Mouse (Mus musculus) brain, embryonic 14.5 days (tissue): ENCODE measurements around the gene Ccdc88c. TPM values are rescaled to one million over a fixed set of nuclear protein-coding genes. Genes with fewer than 3 reads are reported as not detected.
A peak's percentile ranks its signal among the peaks of the same experiment; 100 is the strongest.

Experiments
- DNase-seq: peaks from one replicate; pipeline ENCODE4 v3.0.0-alpha.2; 2011; ENCODE audit warnings: low read depth
- CTCF ChIP-seq: fragments of 200-500 bp; IDR thresholded peaks from 2 replicates; pipeline ENCODE4 v1.5.1; 2012; ENCODE audit warnings: inconsistent platforms, mild to moderate bottlenecking, moderate library complexity, borderline replicate concordance; ENCODE audit not compliant: insufficient read depth, insufficient read length; ENCODE audit errors: extremely low read depth
- POLR2A ChIP-seq: fragments of 200-500 bp; IDR thresholded peaks from 2 replicates; pipeline ENCODE4 v1.6.1; 2012; ENCODE audit warnings: mild to moderate bottlenecking, inconsistent platforms, borderline replicate concordance; ENCODE audit not compliant: poor library complexity, insufficient read depth, insufficient read length, severe bottlenecking; ENCODE audit errors: extremely low read depth
- polyA plus RNA-seq: library from polyadenylated mRNA; depleted of rRNA; stranded (reverse); fragments of >200 nt; gene quantifications from 2 replicates; pipeline ENCODE4 v1.2.3, GENCODE M21; 2012; rRNA removed

Gene Ccdc88c
- 24.1 and 31.6 TPM in 2 replicates for polyA plus RNA-seq

DNA sequence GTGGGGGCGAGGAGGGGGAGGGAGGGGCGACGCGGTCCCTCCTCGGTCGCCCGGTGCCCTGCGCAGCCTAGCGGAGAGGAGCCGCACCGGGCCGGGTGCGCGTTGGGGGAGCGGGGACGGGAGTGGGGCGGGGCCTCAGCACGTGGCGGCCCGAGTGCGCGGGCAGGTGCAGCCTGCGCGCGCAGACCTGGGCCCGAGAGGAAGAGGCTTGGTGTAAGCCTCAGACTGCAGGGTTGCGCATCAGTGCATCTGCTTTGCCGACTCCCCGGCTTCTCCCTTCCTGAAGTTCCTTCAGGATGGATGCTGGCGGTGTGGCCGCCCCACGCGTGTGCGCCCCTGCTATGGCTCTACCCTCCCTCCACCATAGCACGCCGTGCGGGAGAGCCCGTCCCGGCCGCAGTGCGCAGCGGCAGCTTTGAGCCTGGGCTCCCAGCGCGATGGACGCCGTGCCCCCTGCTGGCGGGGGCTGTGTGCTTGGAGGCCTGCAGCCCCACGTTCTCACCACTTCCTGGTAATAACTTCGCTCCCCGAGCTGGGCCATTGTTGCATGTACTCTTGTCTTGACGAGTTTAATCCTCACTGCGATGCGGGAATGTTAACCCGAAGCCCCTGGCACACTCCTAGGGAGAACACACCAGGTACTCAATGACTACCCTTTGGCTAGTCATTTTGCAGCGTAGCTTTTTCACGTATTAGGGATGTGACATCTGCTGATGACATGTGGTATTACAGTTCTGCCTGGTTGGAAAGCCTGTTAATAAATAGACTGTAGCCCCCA is at the start of gene Ccdc88c:
Gene Ccdc88c (minus strand): TSS at position 103 of the 778 bp plus-strand sequence.
- DNase-seq = peak; percentile 95
- TF ChIP-seq POLR2A (peak; percentile 5; the same call in 1 of the 2 replicates), CTCF (peak; percentile 62)

DNA sequence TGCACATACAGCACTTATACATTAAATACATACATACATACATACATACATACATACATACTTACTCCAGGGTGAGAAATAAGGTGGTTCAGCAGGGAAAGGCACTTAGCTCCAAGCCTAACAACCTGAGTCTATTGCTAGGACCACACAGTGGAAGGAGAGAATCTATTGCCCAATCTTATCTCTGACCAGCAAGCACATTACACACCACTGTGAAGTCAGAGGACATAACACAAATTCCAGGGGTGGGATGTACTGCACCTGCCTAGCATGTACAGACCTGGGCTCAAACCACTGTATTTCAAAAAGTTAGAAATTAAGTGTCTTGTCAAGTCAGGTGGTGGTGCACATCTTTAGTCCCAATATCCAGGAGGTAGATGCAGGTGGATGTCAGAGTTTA is 49.1 kb upstream of the Ccdc88c start:
- TF ChIP-seq POLR2A (no peak), CTCF (no peak)
- no peak for DNase-seq

DNA sequence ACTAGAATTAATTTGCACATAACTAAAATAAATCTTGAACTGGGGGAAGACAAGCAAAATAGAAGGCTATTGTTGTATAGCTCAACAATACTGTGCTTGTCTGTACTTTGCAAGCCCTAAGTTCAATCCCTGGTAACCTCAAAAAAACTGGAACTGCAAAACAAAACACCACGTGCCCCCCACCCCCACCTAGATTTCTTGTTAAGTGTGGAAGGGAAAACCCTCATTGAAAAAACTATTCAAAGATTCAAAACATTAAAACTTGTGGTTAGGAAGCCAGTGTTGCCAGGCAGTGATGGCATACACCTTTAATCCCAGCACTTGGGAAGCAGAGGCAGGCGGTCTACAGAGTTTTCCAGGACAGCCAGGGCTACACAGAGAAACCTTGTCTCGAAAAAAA is 46.6 kb upstream of the Ccdc88c start:
- TF ChIP-seq CTCF (no peak), POLR2A (no peak)
- DNase-seq = no peak

DNA sequence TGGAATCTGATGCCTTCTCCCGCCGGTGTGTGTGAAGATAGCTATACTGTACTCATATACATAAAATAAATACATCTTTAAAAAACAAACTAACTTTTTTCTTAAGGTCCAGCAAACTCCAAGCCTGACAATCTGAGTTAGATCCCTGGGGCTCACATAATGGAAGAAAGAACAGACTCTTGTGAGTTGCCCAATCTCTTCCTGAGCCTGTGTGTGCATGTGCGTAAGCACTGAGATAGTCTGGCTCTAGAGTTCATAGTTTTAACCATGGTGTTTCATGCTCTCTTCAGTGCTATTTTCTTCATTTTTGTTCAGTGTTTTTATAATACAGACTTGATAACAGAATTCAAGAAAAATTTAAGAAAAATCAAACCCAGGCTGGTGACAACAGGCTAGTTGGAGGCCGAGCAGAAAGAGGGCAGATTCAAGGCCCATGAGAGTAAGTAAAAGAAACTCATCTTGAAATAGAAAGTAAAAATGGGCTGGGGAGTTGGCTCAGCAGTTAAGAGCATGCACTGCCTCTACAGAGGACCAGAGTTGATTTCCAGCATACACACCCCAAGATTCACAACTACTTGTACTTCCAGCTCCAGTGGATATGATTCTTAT is 46.1 kb upstream of the Ccdc88c start:
- TF ChIP-seq POLR2A = no peak
- no peak for TF ChIP-seq CTCF

DNA sequence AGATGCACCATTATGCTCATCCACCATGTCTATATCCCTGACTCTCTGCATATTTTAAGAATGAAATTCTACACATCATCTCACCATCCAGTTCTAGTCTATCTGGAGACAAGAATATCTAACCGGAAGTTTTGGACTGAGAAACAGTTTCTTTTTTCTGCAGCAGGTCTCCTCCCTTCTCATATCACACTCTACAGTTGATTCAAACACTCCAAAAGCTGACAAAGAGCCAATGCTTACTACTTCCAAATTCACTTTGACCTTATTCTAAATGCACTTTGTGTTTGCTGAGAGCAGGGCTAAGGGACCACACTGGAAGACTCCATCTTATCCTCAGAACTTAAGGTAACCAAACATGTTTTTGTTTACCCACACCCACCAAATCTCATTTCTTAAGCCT is 41.0 kb upstream of the Ccdc88c start:
- TF ChIP-seq CTCF (no peak), POLR2A (no peak)
- no peak for DNase-seq

More for the DNA sequence above, 46.1 kb upstream of the Ccdc88c start:
- DNase-seq = no peak

DNA sequence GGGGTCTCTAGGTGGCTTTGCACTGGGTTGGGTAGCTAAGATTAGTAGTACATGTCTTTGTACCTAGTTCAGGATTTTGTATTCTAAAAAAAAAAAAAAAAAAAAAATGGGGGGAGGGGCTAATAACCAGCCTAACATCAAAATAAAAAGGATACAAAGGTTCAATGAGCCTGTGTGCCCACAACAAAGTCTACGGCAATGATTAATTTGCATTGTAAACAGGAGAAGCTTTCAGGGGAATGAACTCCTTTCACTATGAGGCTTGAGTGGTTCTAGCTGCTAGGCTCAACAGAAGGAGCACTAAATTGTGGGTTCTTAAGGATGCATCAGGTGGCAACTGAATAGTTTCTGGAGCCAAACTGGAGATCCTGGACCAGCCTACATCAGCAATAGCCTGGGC is 37.5 kb upstream of the Ccdc88c start:
- no peak for TF ChIP-seq CTCF
- DNase-seq = no peak

DNA sequence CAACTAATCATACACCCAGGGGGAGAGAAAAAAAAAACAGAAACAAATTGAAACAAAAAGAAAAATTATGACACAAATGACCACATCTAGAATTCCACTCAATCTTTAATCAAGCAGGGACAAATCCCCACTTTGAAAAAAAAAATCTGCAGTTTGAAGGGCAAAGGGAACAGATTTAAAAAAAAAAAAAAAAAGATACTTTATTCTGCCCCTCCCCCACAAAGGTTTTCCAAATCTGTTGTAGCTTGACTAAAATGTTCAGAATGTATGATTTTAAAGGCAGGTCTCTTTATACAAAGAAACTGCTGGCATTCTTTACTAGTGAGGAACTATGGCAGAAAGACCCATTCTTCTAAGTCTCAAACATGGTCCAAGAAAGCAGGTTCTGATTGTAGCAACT is 11.1 kb upstream of the Ccdc88c start:
- no peak for DNase-seq

DNA sequence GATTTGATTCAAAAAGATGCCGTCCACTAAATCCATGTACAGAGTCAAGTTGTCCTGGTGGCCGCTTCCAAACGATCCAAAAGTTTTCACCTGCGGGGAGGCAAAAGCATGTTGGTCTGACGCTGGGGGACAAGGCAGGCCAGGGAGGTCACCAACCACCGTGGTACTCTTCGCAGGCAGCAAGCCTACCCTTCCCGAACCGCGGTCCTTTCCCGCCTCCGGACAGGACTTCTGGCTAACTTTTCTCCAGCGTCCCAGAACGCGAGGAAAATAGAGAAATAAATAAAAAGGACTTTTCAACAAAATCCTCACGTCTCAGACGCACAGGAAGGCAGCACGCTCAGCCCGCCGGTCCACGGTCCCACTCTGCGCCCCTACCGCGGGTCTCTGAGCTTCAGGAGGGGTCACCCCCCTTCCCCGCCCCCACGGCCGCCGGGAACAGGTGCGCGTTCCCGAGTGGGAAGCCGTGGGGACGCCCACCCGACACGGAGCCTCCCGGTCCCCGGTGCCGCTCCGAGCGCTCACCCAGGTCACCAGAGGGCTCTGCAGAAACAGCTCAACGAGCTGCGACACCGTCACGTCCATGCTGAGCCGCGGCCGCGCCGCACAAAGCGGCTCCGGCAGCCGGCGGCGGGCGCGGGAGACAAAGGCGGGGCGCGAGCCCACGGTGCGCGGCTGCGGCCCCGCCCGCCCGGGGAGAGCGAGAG is 456 bp downstream of the Ccdc88c start:
- TF ChIP-seq CTCF (no peak), POLR2A (peak; percentile 87)
- no peak for DNase-seq

More for the DNA sequence above, 11.1 kb upstream of the Ccdc88c start:
- TF ChIP-seq POLR2A (no peak), CTCF (no peak)

DNA sequence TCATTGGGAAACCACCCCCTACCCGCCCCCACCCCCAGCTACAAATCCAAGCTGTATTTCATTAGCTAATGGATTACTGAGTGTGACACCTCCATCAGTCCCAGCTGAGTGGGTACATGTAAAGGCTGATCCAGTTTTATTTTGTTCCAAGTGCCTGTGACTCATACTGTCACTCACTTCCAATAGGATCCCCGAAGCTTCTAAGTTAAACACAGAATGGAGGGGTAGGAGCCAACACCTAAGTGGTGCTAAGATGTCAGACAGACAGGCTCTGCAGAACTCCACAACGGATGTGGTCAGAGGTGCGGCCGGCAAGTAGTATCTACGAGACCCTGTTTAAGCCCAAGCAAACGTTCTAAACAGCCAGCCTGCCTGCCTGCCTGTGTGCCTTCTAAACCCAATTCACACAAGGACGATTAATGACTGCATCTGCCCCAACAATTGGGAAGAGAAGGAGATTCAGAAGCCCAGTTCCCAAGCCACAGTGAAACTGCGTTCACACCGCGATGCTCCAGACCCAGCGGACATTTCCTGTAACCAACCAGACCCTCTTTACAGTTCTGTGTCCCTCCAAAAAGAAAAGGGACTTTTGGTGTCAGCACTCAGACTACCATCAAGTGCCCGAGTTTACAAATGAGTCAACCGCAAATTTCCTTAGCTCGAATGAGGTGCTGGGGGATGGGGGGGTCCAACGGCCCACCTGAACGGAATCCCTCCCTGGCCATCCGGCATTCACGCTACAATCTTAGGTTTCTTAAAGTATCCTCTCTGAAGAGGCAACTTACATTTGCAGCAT is 1.2 kb downstream of the Ccdc88c start:
- peak; percentile 52 for DNase-seq
- TF ChIP-seq POLR2A (no peak), CTCF (no peak)

DNA sequence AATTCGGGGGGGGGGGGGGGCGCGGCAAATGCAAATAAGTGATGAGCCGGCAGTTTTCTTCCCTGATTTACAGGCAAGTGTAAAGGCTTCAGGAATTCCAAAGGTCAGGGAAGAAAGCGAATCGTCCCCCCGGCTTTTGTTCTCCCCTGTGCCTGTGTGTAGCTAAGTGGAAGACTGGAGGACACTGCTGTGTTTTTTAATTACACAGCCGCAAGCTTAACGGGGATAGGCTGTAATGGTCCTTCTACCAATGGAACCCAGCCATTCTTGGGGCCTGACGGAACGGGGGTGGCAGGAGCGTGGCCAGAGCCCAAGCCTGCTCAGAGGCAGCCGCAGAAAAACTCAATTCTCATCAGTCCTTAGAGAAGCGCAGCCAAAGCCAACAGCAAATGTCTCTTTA is 1.9 kb downstream of the Ccdc88c start:
- TF ChIP-seq CTCF (no peak), POLR2A (no peak)

DNA sequence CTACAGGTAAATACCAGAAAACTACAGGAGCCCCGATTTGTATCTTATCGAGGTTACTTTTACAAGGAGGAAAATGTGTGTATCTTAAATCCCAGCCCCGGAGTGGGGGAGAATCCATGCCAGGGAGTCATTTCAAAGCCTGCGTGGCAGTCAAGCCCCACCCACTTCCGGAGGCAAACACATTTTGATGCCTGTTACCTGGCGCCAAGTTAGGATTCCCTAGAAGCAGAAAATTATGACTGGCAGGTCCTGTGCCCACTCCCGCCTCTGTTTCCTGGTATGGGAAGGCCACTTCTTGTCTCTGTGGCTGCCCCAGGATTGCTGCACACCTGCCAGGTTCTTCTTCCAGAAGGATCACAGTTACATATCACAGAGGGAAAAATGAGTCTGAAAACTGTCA is 2.3 kb downstream of the Ccdc88c start:
- DNase-seq = peak; percentile 53
- TF ChIP-seq POLR2A = no peak
- no peak for TF ChIP-seq CTCF

More for the DNA sequence above, 1.9 kb downstream of the Ccdc88c start:
- DNase-seq = peak; percentile 84

DNA sequence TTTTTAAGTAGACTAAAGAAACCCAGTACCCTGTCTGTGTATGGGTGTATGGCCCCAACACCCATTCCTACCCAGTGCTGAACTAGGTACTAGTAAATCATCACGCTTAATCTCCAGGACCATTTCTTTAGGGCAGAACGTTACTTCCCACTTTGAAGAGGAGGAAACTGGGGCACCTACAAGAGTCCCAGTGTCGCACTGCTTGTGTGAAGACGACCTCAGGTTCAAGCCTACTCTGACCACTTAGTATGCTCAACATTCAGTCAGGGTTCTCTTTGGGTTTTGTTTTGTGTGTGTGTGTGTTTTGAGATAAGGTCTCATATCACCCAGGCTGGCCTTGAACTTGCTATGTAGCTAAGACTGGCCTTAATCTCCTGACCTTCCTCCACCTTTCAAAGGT is 2.8 kb downstream of the Ccdc88c start:
- TF ChIP-seq POLR2A (no peak), CTCF (no peak)
- no peak for DNase-seq
